Mouse (Mus musculus): ENCODE measurements at regions not wholly inside any gene's neighbourhood (a gene's known extent, or its start where the extent isn't known, plus 50 kb on each side); places are given as distances from the start of the nearest gene placed in this dataset.

- no peak for ATAC-seq (ENCODE audit: low TSS enrichment)
Measured at GRCm38 (mm10) chr9:51379589-51379988, 50.9 kb upstream of the 1810046K07Rik start.

GRCm38 (mm10) chr9:51393921-51394320 is 65.2 kb upstream of the 1810046K07Rik start:
- ATAC-seq (ENCODE audit: low TSS enrichment): no peak

- ATAC-seq (ENCODE audit: low TSS enrichment): peak; percentile 82
Measured at GRCm38 (mm10) chr9:51394372-51394771, 65.7 kb upstream of the 1810046K07Rik start.

- ATAC-seq (ENCODE audit: low TSS enrichment): no peak
Measured at GRCm38 (mm10) chr9:51396801-51397200, 68.1 kb upstream of the 1810046K07Rik start.

- no peak for ATAC-seq (ENCODE audit: low TSS enrichment)
Measured at GRCm38 (mm10) chr9:51397589-51398220, 69.0 kb upstream of the 1810046K07Rik start.

GRCm38 (mm10) chr9:51398886-51399285 is 70.2 kb upstream of the 1810046K07Rik start:
- no peak for ATAC-seq (ENCODE audit: low TSS enrichment)

- no peak for ATAC-seq (ENCODE audit: low TSS enrichment)
Measured at GRCm38 (mm10) chr9:51399356-51399755, 70.6 kb upstream of the 1810046K07Rik start.

GRCm38 (mm10) chr9:51401779-51402178 is 73.1 kb upstream of the 1810046K07Rik start:
- no peak for ATAC-seq (ENCODE audit: low TSS enrichment)

GRCm38 (mm10) chr9:51407978-51408377 is 79.3 kb upstream of the 1810046K07Rik start:
- no peak for ATAC-seq (ENCODE audit: low TSS enrichment)

GRCm38 (mm10) chr9:51418923-51419482 is 90.3 kb upstream of the 1810046K07Rik start:
- no peak for ATAC-seq (ENCODE audit: low TSS enrichment)

- ATAC-seq (ENCODE audit: low TSS enrichment): peak; percentile 32; the same call in 1 of the 2 replicates
Measured at GRCm38 (mm10) chr9:51422553-51422952, 93.8 kb upstream of the 1810046K07Rik start.

GRCm38 (mm10) chr9:51423341-51423740 is 94.6 kb upstream of the 1810046K07Rik start:
- ATAC-seq (ENCODE audit: low TSS enrichment): peak; percentile 96

- no peak for ATAC-seq (ENCODE audit: low TSS enrichment)
Measured at GRCm38 (mm10) chr9:51430426-51430825, 101.7 kb upstream of the 1810046K07Rik start.

GRCm38 (mm10) chr9:51437130-51437529 is 108.4 kb upstream of the 1810046K07Rik start:
- no peak for ATAC-seq (ENCODE audit: low TSS enrichment)

GRCm38 (mm10) chr9:51441773-51442381 is 113.2 kb upstream of the 1810046K07Rik start:
- ATAC-seq (ENCODE audit: low TSS enrichment): peak; percentile 96

- no peak for ATAC-seq (ENCODE audit: low TSS enrichment)
Measured at GRCm38 (mm10) chr9:51455690-51456089, 127.0 kb upstream of the 1810046K07Rik start.

GRCm38 (mm10) chr9:51462463-51463024 is 133.8 kb upstream of the 1810046K07Rik start:
- no peak for ATAC-seq (ENCODE audit: low TSS enrichment)

- ATAC-seq (ENCODE audit: low TSS enrichment): no peak
Measured at GRCm38 (mm10) chr9:51470031-51470430, 141.3 kb upstream of the 1810046K07Rik start.

- no peak for ATAC-seq (ENCODE audit: low TSS enrichment)
Measured at GRCm38 (mm10) chr9:51476511-51477056, 147.9 kb upstream of the 1810046K07Rik start.

GRCm38 (mm10) chr9:51487840-51488239 is 159.1 kb upstream of the 1810046K07Rik start:
- no peak for ATAC-seq (ENCODE audit: low TSS enrichment)

GRCm38 (mm10) chr9:51507265-51507913 is 178.7 kb upstream of the 1810046K07Rik start:
- ATAC-seq (ENCODE audit: low TSS enrichment): peak; percentile 85

GRCm38 (mm10) chr9:51517643-51518042 is 188.9 kb upstream of the 1810046K07Rik start:
- ATAC-seq (ENCODE audit: low TSS enrichment): peak; percentile 70

Data from frontal cortex, adult (tissue).